Mouse (Mus musculus): ENCODE measurements around the gene Abhd17b. TPM values are rescaled to one million over a fixed set of nuclear protein-coding genes. Genes with fewer than 3 reads are reported as not detected.
"Not testable (repeated sequence)": the region's sequence is repeated elsewhere in the genome, so short reads cannot be mapped to it uniquely, and the experiment has no call there.

Abhd17b gene
- 10.3 and 12.6 TPM in 2 replicates for polyA plus RNA-seq (2012; rRNA removed)

DNA sequence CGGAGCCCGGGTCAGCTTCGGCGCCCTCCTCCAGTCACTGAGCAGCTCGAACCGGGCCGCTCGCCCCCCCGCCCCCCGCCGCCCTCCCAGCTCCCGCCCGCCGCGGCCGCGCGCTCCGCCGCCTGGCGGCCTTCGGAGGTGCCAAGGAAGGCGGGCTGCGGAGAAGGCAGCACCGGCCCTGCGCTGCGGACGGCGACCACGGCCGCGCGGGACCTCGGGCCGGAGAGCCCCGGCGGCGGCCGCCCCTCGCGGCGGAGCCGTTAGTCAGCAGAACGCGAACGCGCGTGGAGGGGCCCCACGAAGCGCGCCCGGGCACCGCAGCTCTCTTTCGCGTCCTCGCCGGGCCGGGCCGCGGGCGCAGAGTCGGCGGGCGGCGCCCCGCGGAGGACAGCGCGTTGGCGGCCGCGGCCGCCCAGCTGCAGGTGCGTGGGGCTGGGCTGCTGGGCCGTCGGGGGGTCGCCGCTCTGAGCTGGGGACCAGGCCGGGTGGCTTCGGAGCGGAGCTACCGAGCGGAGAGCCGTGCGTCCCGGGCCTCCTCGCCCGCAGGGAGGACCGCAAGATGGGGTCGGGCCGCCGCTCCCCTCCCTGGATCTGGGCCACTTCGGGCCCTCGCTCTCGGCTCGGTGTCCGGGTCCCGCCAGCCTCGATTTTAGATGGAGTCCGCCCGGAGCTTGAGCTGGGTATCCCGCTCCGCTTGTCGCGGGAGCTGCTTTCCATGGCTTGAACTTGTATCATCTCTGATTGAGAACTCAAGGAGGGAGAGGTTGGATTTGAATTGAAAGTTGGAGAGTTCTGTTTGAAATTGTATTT, at the start of gene Abhd17b:
Abhd17b (plus strand) TSS at position 14 of the 810 bp plus-strand sequence.
- WGBS = under 1% methylated on average over 102 of the region's 105 CpGs
- no peak for DNase-seq (ENCODE audit: low read depth, low spot score)

DNA sequence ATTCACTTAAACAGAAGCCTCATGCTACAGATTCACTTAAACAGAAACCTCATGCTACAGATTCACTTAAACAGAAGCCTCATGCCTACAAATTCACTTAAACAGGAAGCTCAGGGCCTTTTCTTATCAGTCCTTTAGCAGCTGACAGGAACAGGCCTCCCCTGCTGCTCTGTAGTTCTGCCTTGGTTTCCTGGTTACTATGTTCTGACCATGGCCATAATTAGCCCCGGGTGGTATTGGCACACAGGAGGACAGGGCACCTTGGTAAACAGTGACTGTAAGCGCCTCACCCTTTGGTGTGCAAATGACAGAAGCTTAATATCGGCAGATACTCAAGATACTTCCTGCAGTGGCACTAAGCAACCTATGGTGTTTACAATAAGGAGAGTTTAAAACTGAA, 49.1 kb upstream of the Abhd17b start:
- DNase-seq (ENCODE audit: low read depth, low spot score) = peak; percentile 51
- 20% methylated on average over 3 of the region's 3 CpGs for WGBS

DNA sequence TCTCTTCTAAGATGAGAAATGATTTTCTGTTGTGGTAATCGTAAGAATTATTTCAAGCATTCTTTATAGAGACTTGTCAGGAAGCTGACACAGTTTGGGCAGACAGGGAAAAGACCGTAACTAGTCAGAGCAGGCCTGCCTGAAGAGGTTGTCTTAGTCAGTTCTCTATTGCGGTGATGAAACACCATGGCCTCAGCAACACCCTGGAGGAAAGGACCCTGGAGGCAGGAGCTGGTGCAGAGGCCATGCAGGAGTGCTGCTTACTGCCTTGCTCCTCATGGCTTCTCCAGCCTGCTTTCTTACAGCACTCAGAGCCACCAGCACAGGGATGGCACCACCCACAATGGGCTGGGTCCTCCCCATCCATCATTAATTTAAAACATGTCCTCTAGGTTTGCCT, 47.7 kb upstream of the Abhd17b start:
- no peak for DNase-seq (ENCODE audit: low read depth, low spot score)
- WGBS = 84% methylated on average over 3 of the region's 3 CpGs

DNA sequence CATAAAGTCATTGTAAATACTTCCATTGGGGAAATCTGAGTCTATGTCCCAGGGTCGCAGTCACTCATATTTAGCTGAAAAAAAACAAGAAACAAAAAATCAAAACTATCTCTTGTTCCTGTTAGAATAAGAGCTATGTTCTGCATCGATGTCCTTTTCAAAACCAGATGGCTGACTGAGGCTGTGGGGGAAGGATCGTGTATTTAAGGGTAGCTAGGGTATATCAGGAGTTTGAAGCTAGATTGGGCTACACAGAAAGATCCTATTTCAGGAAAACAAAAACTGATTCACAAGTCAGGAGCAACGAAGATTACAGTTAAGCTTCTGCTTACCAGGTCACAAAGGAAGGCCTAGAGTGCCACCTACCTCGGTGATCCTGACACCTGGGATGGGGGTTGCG, 42.7 kb upstream of the Abhd17b start:
- no peak for DNase-seq (ENCODE audit: low read depth, low spot score)
- 87% methylated on average over 6 of the region's 6 CpGs for WGBS

- WGBS = 89% methylated on average over 6 of the region's 6 CpGs
These were observed 41.7 kb upstream of the Abhd17b start for GRCm38 (mm10) chr19:21611297-21611696.

DNA sequence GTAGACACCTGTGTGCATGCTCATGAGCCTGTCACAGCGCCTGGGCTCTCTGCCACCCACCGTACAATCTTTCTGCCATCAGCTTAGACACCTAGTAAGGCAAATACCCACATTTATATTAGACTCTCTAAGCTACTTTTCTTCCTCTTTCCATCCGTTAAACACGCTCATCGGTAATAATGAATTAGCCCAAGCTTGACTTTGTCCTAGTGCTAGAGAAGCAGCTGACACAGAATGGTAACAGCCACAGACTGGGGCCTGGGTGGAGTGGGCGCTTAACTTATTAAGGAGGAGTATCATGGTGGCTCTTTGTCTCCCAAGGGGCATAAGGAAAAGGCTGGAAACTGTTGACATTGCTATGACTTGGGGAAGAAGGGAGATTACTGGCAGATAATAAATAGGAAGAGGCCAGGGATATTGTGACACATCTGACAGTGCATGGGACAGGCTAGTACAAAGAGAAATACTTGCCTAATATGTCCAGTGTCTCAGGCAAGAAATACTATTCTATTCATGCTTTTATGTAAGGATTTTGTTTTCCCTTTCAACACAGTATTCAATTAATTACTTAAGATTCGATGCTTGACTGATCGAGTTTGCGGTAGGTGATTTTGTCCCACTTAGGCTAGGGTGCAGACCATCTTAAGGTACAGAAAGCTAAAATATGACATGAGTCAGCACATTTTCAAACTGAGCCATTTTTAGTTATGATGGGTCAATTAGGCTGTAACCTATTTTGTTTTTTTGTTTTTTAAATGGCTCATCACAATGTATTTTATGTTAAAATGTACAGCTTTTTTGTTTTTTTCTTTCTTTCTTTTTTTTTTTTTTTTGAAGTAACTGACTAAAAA, 41.0 kb upstream of the Abhd17b start:
- DNase-seq (ENCODE audit: low read depth, low spot score) = no peak
- 94% methylated on average over 9 of the region's 9 CpGs for WGBS

More at GRCm38 (mm10) chr19:21611297-21611696, 41.7 kb upstream of the Abhd17b start:
- no peak for DNase-seq (ENCODE audit: low read depth, low spot score)

GRCm38 (mm10) chr19:21615801-21616200, 37.2 kb upstream of the Abhd17b start:
- 87% methylated on average over 3 of the region's 3 CpGs for whole genome bisulfite sequencing
- no peak for DNase-seq (ENCODE audit: low read depth, low spot score)

DNA sequence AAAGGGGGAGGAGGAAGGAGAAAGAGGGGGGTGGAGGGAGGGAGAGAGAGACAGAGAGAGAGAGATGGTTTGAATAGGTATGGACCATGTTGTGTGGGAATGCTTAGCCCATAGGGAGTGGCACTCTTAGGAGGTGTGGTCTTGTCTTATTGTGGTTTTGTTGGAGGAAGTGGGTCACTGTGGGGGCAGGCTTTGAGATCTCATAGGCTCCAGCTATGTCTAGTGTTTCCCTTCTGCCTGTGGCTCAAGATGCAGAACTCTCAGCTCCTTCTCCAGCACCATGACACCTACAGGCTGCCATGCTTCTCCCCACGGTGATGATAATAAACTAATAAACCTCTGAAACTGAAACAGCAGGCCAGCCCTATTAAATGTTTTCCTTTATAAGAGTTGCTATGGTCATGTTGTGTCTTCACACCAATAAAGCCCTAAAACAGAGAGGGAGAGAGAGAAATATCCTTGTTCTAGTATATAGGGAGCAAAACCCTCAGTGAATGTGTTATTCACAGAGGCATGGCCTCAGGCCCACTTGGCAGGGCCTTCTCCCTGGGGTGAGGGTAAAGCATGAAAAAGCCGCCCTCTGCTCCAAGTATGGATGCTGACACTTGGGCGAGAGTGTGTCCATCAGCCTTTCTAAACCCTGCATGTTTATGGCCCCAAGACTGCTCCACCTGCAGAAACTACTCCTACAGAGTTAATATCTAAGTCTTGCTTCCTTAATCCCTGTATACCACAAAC, 29.4 kb upstream of the Abhd17b start:
- 16% methylated on average over 3 of the region's 3 CpGs for WGBS
- no peak for DNase-seq (ENCODE audit: low read depth, low spot score)

DNA sequence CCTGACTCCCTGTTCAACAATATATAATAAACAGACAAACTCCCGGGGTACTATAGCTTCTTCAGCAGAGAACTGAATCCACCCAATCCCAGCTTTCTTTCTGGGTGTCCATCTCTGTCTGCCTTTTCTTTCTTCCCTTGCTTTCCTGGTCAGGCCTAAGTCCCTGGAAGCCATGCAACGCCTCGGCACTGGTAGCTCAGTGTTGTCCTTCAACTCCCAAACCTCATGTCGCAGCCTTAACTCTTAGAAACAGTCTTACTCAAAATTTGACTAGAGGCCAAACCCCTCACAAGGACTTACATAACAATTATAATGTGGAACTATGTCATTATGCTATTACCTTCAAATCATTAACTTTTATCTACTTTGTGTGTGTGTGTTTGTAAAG, 28.8 kb upstream of the Abhd17b start:
- 39% methylated on average over 4 of the region's 4 CpGs for WGBS
- DNase-seq (ENCODE audit: low read depth, low spot score) = no peak

DNA sequence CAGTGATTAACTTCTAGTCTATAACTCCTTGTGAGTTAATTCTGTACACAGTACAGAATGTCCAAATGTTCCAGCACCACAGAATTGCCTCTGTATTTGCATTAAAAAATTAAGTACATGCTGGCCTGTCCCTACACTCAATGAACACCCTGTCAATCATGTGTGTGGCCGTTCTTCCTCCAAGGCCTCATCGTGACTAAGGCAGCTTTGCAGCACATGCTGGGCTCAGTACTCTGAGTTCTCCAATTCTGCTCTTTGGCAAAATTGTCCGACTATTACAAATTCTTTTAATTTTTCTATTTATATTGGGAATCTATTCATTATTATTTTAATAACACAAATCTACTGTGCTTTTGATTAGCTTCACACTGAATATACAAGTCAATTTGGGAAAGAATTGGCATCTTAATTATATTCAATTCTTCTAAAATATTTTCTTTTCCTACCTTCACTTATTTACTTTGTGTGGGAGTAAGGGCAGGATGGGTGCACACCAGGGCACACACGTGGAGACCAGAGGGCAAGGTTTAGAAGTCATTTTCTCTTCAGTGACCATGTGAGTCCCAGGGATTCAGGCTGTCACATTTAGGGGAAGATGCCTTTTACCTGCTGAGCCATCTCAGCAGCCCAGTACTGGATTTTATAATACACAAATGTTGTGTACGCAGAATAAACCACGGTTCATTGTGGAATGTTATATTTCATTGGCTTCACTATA, 26.6 kb upstream of the Abhd17b start:
- no peak for DNase-seq (ENCODE audit: low read depth, low spot score)
- WGBS = 77% methylated on average over 6 of the region's 6 CpGs

DNA sequence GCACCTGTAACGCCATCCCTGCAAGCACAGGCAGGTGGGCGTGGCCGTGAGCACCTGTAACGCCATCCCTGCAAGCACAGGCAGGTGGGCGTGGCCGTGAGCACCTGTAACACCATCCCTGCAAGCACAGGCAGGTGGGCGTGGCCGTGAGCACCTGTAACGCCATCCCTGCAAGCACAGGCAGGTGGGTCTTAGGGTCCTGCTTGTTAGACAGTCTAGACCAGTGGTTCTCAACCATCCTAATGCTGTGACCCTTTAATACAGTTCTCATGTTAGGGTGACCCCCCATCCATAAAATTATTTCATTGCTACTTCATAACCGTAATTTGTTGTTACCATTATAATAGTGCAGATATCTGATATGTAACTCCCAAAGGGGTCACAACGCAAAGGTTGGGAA, 24.5 kb upstream of the Abhd17b start:
- not testable (repeated sequence) for DNase-seq (ENCODE audit: low read depth, low spot score)
- 27% methylated on average over 11 of the region's 11 CpGs for WGBS

DNA sequence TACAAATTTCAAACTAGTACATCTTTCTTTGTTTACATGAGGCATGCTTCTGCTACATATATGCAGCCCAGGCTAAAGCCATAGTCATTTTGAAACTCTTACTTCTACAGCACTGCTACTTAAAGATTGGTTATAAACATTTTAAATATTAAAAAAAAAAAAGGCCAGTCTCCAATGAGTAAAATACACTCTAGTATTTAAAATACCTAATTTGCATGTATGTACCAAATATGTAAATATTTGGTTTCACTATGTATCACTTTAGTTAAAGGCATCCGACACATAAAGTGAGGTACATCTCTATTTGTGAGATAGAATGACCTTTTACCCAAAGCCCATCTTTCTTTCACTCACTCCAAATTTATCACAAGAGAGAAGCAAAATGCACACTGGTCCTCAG, 24.0 kb upstream of the Abhd17b start:
- no peak for DNase-seq (ENCODE audit: low read depth, low spot score)
- WGBS = 75% methylated on average over 1 of the region's 1 CpGs

GRCm38 (mm10) chr19:21629501-21629900, 23.5 kb upstream of the Abhd17b start:
- WGBS = 33% methylated on average over 1 of the region's 1 CpGs
- no peak for DNase-seq (ENCODE audit: low read depth, low spot score)

DNA sequence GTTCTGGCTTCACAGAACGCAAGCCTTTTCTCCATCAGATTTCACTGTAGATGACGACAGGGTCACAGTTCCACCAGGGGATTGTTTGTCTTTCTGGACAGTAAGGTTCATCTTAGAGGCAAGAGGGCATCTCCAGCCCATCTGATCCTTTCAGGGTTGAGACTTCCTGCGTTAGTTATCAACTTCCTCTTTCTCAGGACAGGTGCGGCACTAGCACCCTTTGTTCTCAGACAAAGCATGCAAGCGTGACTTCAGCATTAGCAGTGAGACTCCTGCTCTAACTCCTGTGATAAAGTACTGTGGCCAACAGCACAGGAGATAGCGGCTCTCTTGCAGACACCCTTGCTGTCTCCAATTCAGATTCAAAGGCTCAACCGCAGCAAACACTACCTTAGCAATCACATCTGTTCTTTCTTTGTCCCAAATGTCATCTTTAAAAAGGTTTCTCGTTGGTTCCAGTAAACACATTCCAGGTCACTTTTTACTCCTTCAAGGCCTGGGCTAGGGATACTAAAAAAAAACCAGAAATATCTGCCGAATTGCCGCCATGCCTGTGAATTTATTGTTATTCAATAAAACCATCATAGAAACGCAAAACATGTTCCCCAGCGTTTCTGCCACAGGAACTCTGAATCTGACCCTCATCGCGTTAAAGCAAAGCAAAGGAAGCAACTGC, 22.2 kb upstream of the Abhd17b start:
- WGBS = 46% methylated on average over 14 of the region's 14 CpGs

GRCm38 (mm10) chr19:21635406-21635805, 17.6 kb upstream of the Abhd17b start:
- WGBS = 75% methylated on average over 2 of the region's 2 CpGs
- DNase-seq (ENCODE audit: low read depth, low spot score) = no peak

More for the DNA sequence above, 22.2 kb upstream of the Abhd17b start:
- DNase-seq (ENCODE audit: low read depth, low spot score) = no peak

- no peak for DNase-seq (ENCODE audit: low read depth, low spot score)
- WGBS = 43% methylated on average over 3 of the region's 3 CpGs
These were observed 16.1 kb upstream of the Abhd17b start for GRCm38 (mm10) chr19:21636907-21637306.

- WGBS = 20% methylated on average over 7 of the region's 7 CpGs
- DNase-seq (ENCODE audit: low read depth, low spot score) = no peak
These were observed 15.3 kb upstream of the Abhd17b start for GRCm38 (mm10) chr19:21637672-21638071.

GRCm38 (mm10) chr19:21643935-21644334, 9.1 kb upstream of the Abhd17b start:
- no peak for DNase-seq (ENCODE audit: low read depth, low spot score)
- WGBS = 37% methylated on average over 1 of the region's 1 CpGs

- DNase-seq (ENCODE audit: low read depth, low spot score) = no peak
- 59% methylated on average over 4 of the region's 4 CpGs for WGBS
These were observed 7.7 kb upstream of the Abhd17b start for GRCm38 (mm10) chr19:21645301-21645700.

All from large intestine, adult 2 months (tissue).